Mouse (Mus musculus) neutrophil, adult 5-6 weeks (primary cell): ENCODE data around the gene Psmd10. TPM values are rescaled to one million over a fixed set of nuclear protein-coding genes. Genes with fewer than 3 reads are reported as not detected.

Source experiments
- total RNA-seq: library from RNA; stranded (forward); fragments of 200-1000 nt; gene quantifications from 2 replicates; pipeline ENCODE4 v1.2.3, GENCODE M21; 2017

Gene Psmd10
- total RNA-seq, 1 experiment from 2014 or later: 35.5 TPM

Other genes with a start within 250 kb of the Psmd10 start
- gene Tex13b, start 143.3 kb downstream of the Psmd10 start, total RNA-seq: not detected in 2 replicates
- gene Vsig1, start 49.1 kb downstream of the Psmd10 start, total RNA-seq: not detected in 2 replicates
- gene Atg4a, start 179 bp upstream of the Psmd10 start, total RNA-seq: 21.2 and 23.6 TPM in 2 replicates